Mouse (Mus musculus) embryonic stem cell, embryonic (primary cell): ENCODE results near the gene Cacna2d3.

Source experiments
- CTCF ChIA-PET, 4 experiments: fragments of 300-600 bp in 2 of 4; fragments of 350-600 bp in 2 of 4; sonication (Branson Sonifier 250); formaldehyde crosslinking; loops; one replicate each; lab custom pipeline; 2022; ENCODE audit warnings: inconsistent platforms in 2 of 4; lab: Charles Lee
- POLR2A ChIA-PET, 4 experiments: fragments of 300-600 bp in 2 of 4; fragments of 350-600 bp in 2 of 4; sonication (Branson Sonifier 250); formaldehyde crosslinking; loops; one replicate each; lab custom pipeline; 2022; ENCODE audit warnings: antibody characterized with exemption in 4 of 4, inconsistent platforms in 1 of 4; lab: Charles Lee

The Cacna2d3 gene

GRCm38 (mm10) chr14:29157096-29157495 is 564.6 kb downstream of the Cacna2d3 start:
- CTCF ChIA-PET, result no interaction called here
- POLR2A ChIA-PET, result interaction anchor here in 1 of 4 experiments (0.6 kb wide), 1 partner anchor 139 kb away, joined by 3 read pairs; no protein-coding TSS in a partner anchor

- POLR2A ChIA-PET, result no interaction called here
- CTCF ChIA-PET, result no interaction called here
These were observed 577.5 kb downstream of the Cacna2d3 start for GRCm38 (mm10) chr14:29144184-29144583.

GRCm38 (mm10) chr14:29137614-29138013 is 584.0 kb downstream of the Cacna2d3 start:
- CTCF ChIA-PET, result interaction anchor here in 1 of 4 experiments (0.6 kb wide), 1 partner anchor 692 kb away, joined by 3 read pairs; no protein-coding TSS in a partner anchor
- POLR2A ChIA-PET, result no interaction called here

DNA sequence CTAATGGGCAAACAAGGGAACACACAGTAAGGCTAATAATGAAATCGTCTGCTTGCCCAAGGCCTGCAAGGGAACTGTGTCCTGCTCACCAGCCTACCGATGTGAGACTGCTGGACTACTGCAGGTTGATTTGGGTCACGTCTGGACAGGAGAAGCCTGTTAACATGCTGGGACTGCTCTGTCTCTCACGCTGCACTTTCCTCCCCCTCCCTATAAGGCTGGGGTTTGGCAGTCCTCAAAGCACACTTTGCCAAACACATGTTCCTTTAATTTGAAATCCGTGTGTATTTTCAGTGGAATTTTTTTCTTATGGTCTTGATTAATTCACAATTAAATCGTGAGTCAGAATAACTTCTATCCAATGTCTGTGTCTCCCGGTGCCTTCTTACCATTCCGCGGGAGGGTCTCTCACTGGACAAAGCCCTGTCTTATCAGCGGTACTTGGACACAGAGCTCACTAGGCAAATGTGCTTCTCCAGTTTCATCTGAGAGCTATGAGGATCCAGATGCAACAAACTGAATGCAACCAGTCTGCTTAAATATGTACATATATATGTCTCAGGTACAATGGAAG is 584.6 kb downstream of the Cacna2d3 start:
- POLR2A ChIA-PET, result no interaction called here
- CTCF ChIA-PET, result interaction anchor here in 1 of 4 experiments (0.6 kb wide), 1 partner anchor 693 kb away, joined by 3 read pairs; no protein-coding TSS in a partner anchor

GRCm38 (mm10) chr14:29134901-29135300 is 586.8 kb downstream of the Cacna2d3 start:
- ChIA-PET CTCF (no interaction called here), POLR2A (no interaction called here)

DNA sequence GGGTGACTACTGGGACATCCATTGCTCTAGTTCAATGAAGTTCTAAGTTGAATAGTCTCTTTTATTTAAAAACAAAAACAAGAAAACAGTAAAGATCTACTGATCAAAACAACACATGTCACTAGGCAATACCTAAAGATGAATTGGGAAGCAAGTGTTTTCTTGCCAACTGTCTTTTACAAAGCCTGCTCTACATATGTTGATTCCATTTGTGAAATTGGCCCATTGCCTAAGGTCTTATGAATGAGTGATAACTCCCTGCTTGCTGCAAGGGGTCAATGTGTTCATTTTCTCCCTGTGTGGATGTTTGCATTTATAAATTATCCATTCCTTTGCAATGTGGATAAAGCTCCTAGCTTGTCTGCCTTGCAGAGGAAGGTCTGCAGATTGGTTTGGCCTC is 591.2 kb downstream of the Cacna2d3 start:
- POLR2A ChIA-PET, result no interaction called here
- CTCF ChIA-PET, result no interaction called here

DNA sequence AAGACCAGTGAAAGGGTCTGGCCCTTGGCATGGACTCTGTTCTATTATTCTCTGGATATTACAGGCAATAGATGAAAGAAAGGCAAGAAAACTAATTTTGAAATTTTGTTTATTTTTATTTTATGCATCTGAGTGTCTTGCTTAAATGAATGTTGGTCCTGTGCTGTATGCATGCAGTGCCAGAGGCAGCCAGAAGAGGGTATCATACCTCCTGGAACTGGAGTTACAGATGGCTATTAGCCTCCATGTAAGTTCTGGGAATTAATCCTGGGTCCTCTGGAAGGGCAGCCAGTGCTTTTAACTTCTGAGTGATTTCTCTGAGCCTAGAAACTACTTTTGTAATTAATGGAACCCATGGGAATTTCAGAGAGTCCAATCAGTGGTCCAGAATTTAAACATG is 597.8 kb downstream of the Cacna2d3 start:
- CTCF ChIA-PET, result no interaction called here
- POLR2A ChIA-PET, result no interaction called here

- POLR2A ChIA-PET, result no interaction called here
- CTCF ChIA-PET, result interaction anchor here in 1 of 4 experiments (0.6 kb wide), 1 partner anchor 192 kb away, joined by 4 read pairs; no protein-coding TSS in a partner anchor
These were observed 598.9 kb downstream of the Cacna2d3 start for GRCm38 (mm10) chr14:29122749-29123148.

DNA sequence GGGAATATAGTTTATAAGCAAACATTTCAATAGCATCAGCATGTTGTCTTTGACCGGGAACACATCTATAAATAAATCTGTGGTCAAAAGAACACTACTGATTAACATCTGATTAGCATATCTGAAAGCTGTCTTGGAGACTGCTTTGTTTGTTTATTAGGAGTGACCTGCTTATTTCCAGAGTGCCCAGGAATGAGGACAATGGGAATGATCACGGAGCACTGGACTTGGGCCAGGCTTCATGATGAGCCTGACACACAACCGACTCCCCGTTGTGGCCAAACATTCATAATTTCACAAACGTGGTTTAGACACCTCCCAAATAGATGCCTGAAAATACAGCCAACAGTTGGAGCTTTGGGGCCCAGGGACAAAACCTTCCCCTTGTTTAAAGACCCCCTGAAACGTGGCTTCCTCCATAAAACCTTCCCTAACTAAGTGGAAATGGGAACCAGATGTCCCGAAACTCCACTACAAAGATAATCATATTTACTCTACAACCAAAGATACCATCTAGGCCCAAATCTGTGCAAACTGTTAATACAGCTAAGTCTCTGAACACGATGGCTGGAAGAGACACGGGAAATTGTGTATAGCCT is 607.7 kb downstream of the Cacna2d3 start:
- ChIA-PET CTCF (no interaction called here), POLR2A (no interaction called here)

- ChIA-PET CTCF (no interaction called here), POLR2A (no interaction called here)
These were observed 610.0 kb downstream of the Cacna2d3 start for GRCm38 (mm10) chr14:29111666-29112065.

DNA sequence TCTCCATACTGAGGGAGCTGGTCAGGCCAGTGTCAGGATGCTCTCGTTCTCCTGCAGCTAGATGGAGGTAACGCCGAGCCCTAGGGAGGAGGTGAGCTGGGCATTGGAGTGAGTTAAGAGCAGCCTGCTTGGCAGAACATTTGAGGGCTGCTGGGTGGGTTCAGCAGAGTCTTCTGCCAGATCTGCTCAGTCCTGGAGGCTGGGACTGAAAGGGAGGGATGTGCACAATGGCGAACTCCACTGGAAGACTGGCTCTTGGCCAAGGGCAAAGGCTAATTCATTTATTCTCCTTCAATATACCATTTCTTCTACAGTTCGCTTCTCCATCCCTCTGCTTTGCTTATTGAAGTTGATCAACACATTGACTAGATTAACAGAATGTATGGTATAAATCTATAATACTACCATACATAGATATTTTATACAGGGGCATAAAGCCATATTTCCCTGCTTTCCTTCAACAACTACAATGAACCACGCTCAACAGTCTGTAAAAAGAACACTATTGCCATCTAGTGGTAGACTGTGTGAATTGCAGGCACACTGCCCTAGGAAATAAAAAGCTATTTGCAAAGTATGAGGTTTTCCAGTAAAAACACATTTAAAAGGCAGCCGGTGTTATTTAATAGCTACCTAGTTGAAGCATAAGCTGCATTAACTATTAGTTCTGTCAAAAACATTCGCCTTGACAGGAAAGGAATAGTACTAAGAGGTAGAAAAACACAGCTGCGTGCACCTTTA is 611.1 kb downstream of the Cacna2d3 start:
- ChIA-PET CTCF (interaction anchor here (0.5 to 1.5 kb wide), 32 partner anchors 8 to 1514 kb away, joined by 3 to 11 read pairs (median 3); no protein-coding TSS in a partner anchor), POLR2A (interaction anchor here in 1 of 4 experiments (0.6 kb wide), 1 partner anchor 13 kb away, joined by 5 read pairs; no protein-coding TSS in a partner anchor)

- ChIA-PET POLR2A (no interaction called here), CTCF (no interaction called here)
These were observed 614.2 kb downstream of the Cacna2d3 start for GRCm38 (mm10) chr14:29107464-29107863.

DNA sequence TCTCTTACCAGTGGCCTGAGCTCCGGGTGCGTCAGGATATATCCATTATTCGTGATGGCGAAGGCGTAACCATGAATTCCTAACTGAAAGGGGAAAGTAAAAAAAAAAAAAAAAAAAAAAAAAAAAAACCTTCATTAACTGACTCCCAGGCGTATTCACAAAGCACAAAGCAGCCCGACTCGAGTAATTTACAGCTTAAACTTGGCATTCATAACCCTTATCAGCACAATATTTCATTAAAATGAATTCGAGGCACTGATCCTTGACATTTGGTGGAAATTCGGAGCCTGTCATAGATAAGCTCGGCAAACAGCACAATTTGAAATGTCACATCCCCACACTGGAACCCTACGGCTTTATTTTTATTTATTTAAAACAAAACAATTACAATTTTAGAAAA is 623.9 kb downstream of the Cacna2d3 start:
- CTCF ChIA-PET, result interaction anchor here in 2 of 4 experiments (0.6 to 0.8 kb wide), 3 partner anchors 10 to 42 kb away, joined by 3 read pairs; no protein-coding TSS in a partner anchor
- POLR2A ChIA-PET, result interaction anchor here in 3 of 4 experiments (0.7 kb wide), 3 partner anchors 13 to 1252 kb away, joined by 5 read pairs; no protein-coding TSS in a partner anchor

DNA sequence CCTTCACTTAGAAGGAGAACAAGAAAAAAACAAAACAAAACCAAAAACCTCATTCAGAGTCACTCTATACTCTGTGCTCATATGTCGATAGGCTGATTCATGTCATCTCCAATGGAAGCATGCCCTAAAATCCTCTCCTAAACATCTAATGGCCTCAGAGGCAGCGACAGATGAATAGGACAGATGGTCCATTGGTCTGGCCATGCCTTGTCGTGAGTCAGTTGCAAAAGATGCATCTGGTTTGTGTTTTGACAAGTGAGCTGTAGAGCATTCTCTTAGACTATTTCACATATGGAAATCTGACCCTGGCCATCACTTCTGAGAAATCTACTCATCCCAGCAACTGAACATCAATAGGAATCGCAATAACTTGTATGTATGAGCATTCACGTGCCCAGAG is 626.2 kb downstream of the Cacna2d3 start:
- CTCF ChIA-PET, result interaction anchor here in 1 of 4 experiments (1.4 kb wide), 1 partner anchor 15 kb away, joined by 5 read pairs; no protein-coding TSS in a partner anchor
- POLR2A ChIA-PET, result interaction anchor here in 1 of 4 experiments (0.6 kb wide), 1 partner anchor 160 kb away, joined by 3 read pairs; no protein-coding TSS in a partner anchor

GRCm38 (mm10) chr14:29090074-29090473 is 631.6 kb downstream of the Cacna2d3 start:
- POLR2A ChIA-PET, result no interaction called here
- CTCF ChIA-PET, result interaction anchor here in 1 of 4 experiments (1.1 kb wide), 1 partner anchor 580 kb away, joined by 4 read pairs; no protein-coding TSS in a partner anchor

DNA sequence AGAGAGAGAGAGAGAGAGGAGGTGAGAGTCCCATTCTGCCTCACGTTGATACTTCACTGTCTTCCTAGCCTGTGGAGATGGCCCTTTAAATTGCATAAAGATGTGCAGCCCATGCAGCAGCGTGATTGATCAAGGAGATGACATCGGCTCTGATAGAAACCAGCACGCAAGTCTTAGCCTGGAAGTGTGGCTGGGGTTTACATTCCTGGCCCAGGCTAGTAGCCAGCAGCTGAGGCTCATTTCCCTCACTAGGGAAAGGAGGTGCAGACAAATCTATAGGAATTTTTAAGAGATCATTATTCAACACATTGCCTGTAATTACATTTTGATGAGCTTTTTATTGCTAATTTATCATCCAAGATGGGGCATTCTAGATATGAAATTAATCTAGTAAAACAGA is 635.1 kb downstream of the Cacna2d3 start:
- POLR2A ChIA-PET, result no interaction called here
- CTCF ChIA-PET, result interaction anchor here in 1 of 4 experiments (0.6 kb wide), 1 partner anchor 1173 kb away, joined by 4 read pairs; no protein-coding TSS in a partner anchor

GRCm38 (mm10) chr14:29085493-29086159 is 636.0 kb downstream of the Cacna2d3 start:
- CTCF ChIA-PET, result interaction anchor here in 3 of 4 experiments (0.7 to 1.5 kb wide), 3 partner anchors 10 to 357 kb away, joined by 3 read pairs; no protein-coding TSS in a partner anchor
- POLR2A ChIA-PET, result interaction anchor here in 1 of 4 experiments (0.7 kb wide), 1 partner anchor 327 kb away, joined by 3 read pairs; no protein-coding TSS in a partner anchor

- POLR2A ChIA-PET, result no interaction called here
- CTCF ChIA-PET, result no interaction called here
These were observed 639.5 kb downstream of the Cacna2d3 start for GRCm38 (mm10) chr14:29082171-29082570.

DNA sequence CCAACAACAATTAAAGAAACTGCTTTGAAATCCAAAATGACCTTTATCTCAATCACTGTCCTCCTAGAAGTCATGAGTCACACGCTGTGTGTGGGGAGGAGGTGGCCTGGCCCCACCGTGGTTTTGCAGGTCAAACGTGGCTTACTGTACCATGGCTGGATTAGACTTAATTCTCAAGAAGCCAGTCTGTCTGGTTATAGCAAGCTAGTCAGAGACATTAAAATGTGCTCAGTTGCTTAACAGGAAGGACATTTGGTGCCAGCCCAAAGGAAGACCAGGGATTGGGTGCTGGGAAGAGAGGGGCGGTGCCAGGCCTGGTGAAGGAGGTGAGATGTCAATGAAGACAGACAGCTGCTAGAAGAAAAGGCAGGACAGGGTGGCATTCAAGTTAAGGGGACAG is 641.0 kb downstream of the Cacna2d3 start:
- POLR2A ChIA-PET, result no interaction called here
- CTCF ChIA-PET, result interaction anchor here in 1 of 4 experiments (0.6 kb wide), 1 partner anchor 1019 kb away, joined by 5 read pairs; no protein-coding TSS in a partner anchor
